Mouse (Mus musculus) left cerebral cortex, postnatal 10 days (tissue): ENCODE results near the gene 4930502E18Rik. TPM values are rescaled to one million over a fixed set of nuclear protein-coding genes. Genes with fewer than 3 reads are reported as not detected.
"Not testable (repeated sequence)": the region's sequence is repeated elsewhere in the genome, so short reads cannot be mapped to it uniquely, and the experiment has no call there.

Experiments
- DNase-seq, 2 experiments: peaks; one replicate each; pipeline ENCODE4 v3.0.0; 2021 to 2022; ENCODE audit warnings: low spot score in 2 of 2, mixed read lengths in 1 of 2; ENCODE audit errors: extremely low spot score in 1 of 2
- intact Hi-C: fragments of 180-260 bp; cut with DNase I; formaldehyde crosslinking; loops from one replicate; pipeline ENCODE4 v1.15.1; 2025
- total RNA-seq, 2 experiments: library from RNA; stranded (reverse); gene quantifications; 2 replicates each; pipeline ENCODE4 v1.2.3; 2021

4930502E18Rik gene
- total RNA-seq = under 1 TPM; 0.32 TPM

- intact Hi-C loops = no loop called here
- DNase-seq = no peak
Observed at GRCm38 (mm10) chrX:53724596-53724995, at the start of gene 4930502E18Rik. 4930502E18Rik (plus strand) TSS chrX:53724826.

- intact Hi-C loops = not testable (repeated sequence)
- DNase-seq = peak; percentile 42 to 55
Observed at GRCm38 (mm10) chrX:53676943-53677342, 47.7 kb upstream of the 4930502E18Rik start.

- DNase-seq, intact Hi-C loops: not testable (repeated sequence)
Observed at GRCm38 (mm10) chrX:53682650-53683049, 42.0 kb upstream of the 4930502E18Rik start.

- DNase-seq, intact Hi-C loops: not testable (repeated sequence)
Observed at GRCm38 (mm10) chrX:53684676-53685075, 40.0 kb upstream of the 4930502E18Rik start.

- intact Hi-C loops = no loop called here
- DNase-seq = no peak
Observed at GRCm38 (mm10) chrX:53692065-53692464, 32.6 kb upstream of the 4930502E18Rik start.

- intact Hi-C loops = no loop called here
- DNase-seq = no peak
Observed at GRCm38 (mm10) chrX:53693141-53693540, 31.5 kb upstream of the 4930502E18Rik start.

- no peak for DNase-seq
- intact Hi-C loops = no loop called here
Observed at GRCm38 (mm10) chrX:53694008-53694777, 30.4 kb upstream of the 4930502E18Rik start.

- intact Hi-C loops = no loop called here
- no peak for DNase-seq
Observed at GRCm38 (mm10) chrX:53699225-53699624, 25.4 kb upstream of the 4930502E18Rik start.

GRCm38 (mm10) chrX:53702673-53703072 is 22.0 kb upstream of the 4930502E18Rik start:
- intact Hi-C loops = no loop called here
- no peak for DNase-seq

- intact Hi-C loops = no loop called here
- no peak for DNase-seq
Observed at GRCm38 (mm10) chrX:53715942-53716322, 8.7 kb upstream of the 4930502E18Rik start.

- peak in 1 of 2 experiments; percentile 51 for DNase-seq
- intact Hi-C loops = no loop called here
Observed at GRCm38 (mm10) chrX:53716323-53717182, 8.1 kb upstream of the 4930502E18Rik start.

- DNase-seq = no peak
- intact Hi-C loops = no loop called here
Observed at GRCm38 (mm10) chrX:53728967-53729366, 4.3 kb downstream of the 4930502E18Rik start.

- no peak for DNase-seq
- intact Hi-C loops = no loop called here
Observed at GRCm38 (mm10) chrX:53752851-53753250, 28.2 kb downstream of the 4930502E18Rik start.

GRCm38 (mm10) chrX:53757736-53758135 is 33.1 kb downstream of the 4930502E18Rik start, which contains the start of gene 1700013H16Rik:
1700013H16Rik (minus strand) TSS chrX:53757831.
- intact Hi-C loops = no loop called here
- no peak for DNase-seq

- intact Hi-C loops = no loop called here
- no peak for DNase-seq
Observed at GRCm38 (mm10) chrX:53776276-53776675, 51.6 kb downstream of the 4930502E18Rik start, which contains the start of gene Zfp36l3. Zfp36l3 (minus strand) TSS chrX:53776394.

Other genes with a start within 250 kb of the 4930502E18Rik start
- 100 to 1,000 TPM; 175 to 185 TPM for gene Rtl8c, start 116.8 kb upstream of the 4930502E18Rik start, total RNA-seq
- gene Gm14597, start 115.8 kb upstream of the 4930502E18Rik start, total RNA-seq = not detected
- gene Rtl8a, start 81.1 kb upstream of the 4930502E18Rik start, total RNA-seq = 100 to 1,000 TPM; 277 to 348 TPM
- 100 to 1,000 TPM; 232 to 245 TPM for gene Rtl8b, start 54.4 kb upstream of the 4930502E18Rik start, total RNA-seq
- gene 1700013H16Rik, start 33.0 kb downstream of the 4930502E18Rik start, total RNA-seq = not detected
- not detected for gene Zfp36l3, start 51.6 kb downstream of the 4930502E18Rik start, total RNA-seq
- gene Xlr, start 72.9 kb downstream of the 4930502E18Rik start, total RNA-seq = 1 to 10 TPM; 1.3 TPM